Mouse (Mus musculus) thymus, adult 2 months (tissue): ENCODE data around the gene Lrrc28.

Experiments
- CTCF ChIP-seq: fragments of 200-500 bp; IDR thresholded peaks from 2 replicates; pipeline ENCODE4 v1.5.1; 2012; ENCODE audit warnings: mild to moderate bottlenecking, control low read depth, low read length, moderate library complexity, borderline replicate concordance; ENCODE audit not compliant: control insufficient read depth, poor library complexity, insufficient read depth; ENCODE audit errors: extremely low read depth
- POLR2A ChIP-seq: fragments of 200-500 bp; IDR thresholded peaks from 2 replicates; pipeline ENCODE4 v1.6.1; 2012; ENCODE audit warnings: mild to moderate bottlenecking, low read length, control low read depth, moderate library complexity; ENCODE audit not compliant: control insufficient read depth, poor library complexity, insufficient read depth; ENCODE audit errors: extremely low read depth

GRCm38 (mm10) chr7:67670965-67671364, 25.9 kb upstream of the Lrrc28 start:
- no peak for TF ChIP-seq POLR2A
- peak; percentile 48; the same call in 1 of the 2 replicates for TF ChIP-seq CTCF
